ENCODE assay signal across 16 mouse cellular contexts in genomic region chr1:91485422-91485821, GRCm38 (mm10). TPM values are rescaled to one million over a fixed set of nuclear protein-coding genes. Genes with fewer than 3 reads are reported as not detected.
DNase-seq lines count a peak whose midpoint lies in the region; TF ChIP-seq lines count a peak whose summit lies in the region.
"Had no signal": no experiment of that assay in that cellular context is flagged by ENCODE, and none has a peak within 500 bp of the region (broad histone marks: within the 10 kb centered on the region; RNA-seq: fewer than 3 reads in every experiment).

No protein-coding gene starts in this region.

- H3K4me2 ChIP-seq in myocyte (ENCODE audit: low read depth): no peak overlapping the region

- DNase-seq in cerebellum, postnatal 25 days: no peak
- DNase-seq: adrenal gland, adult 2 months; adrenal gland, adult 8-10 months; adrenal gland, postnatal 10 days; adrenal gland, postnatal 14 days; adrenal gland, postnatal 25 days; adrenal gland, postnatal 36 days; B cell, adult 2 months; cerebellum, adult 11 months; cerebellum, adult 11-12 months; cerebellum, adult 18-20 months; cerebellum, adult 2 months had no signal

- H3K79me2 ChIP-seq in myocyte (ENCODE audit: control insufficient read depth, insufficient read depth): no peaks in the 10 kb centered on the region

- no peaks in the 10 kb centered on the region for H3K36me3 ChIP-seq in myocyte (ENCODE audit: control insufficient read depth, insufficient read depth)
- H3K36me3 ChIP-seq: G1E had no signal

- no peak overlapping the region for H3ac ChIP-seq in myocyte (ENCODE audit: control insufficient read depth, insufficient read length)

- no peak overlapping the region for H3K4me3 ChIP-seq in myocyte

- H3K27me3 ChIP-seq in myocyte (ENCODE audit: control insufficient read depth, insufficient read depth, insufficient read length): no peaks in the 10 kb centered on the region
- H3K27me3 ChIP-seq: CH12.LX, Patski had no signal

- no peak for TF ChIP-seq POLR2A in myocyte (IDR thresholded peaks at IDR 0.05; ENCODE audit: insufficient read length, low read depth)

TF ChIP-seq in myocyte, 11 proteins besides CTCF, POLR2A, EP300 and RAD21:
- no peak for TF ChIP-seq MAX (IDR thresholded peaks at IDR 0.05; ENCODE audit: low read depth)
- TF ChIP-seq MYOD1 (IDR thresholded peaks at IDR 0.05; ENCODE audit: control insufficient read depth in 1 of 3, insufficient read length in 2 of 3, low read depth in 2 of 3): peak in 2 of 3 experiments; percentile 59 to 67
- peak in 1 of 3 experiments; percentile 8 for TF ChIP-seq MYOG (IDR thresholded peaks at IDR 0.05; ENCODE audit: control insufficient read depth in 1 of 3, insufficient read depth in 1 of 3, insufficient read length in 2 of 3, low read depth in 2 of 3)
- no peak for TF ChIP-seq TCF12 (IDR thresholded peaks at IDR 0.05; ENCODE audit: insufficient read depth, poor library complexity, severe bottlenecking)
- no peak for TF ChIP-seq TCF3 (IDR thresholded peaks at IDR 0.05; ENCODE audit: insufficient read length, low read depth)
TF ChIP-seq in myocyte: peak in this region for 2.

RNA-seq across cellular contexts. Expression of gene Traf3ip1, which starts 9.0 kb away (rescaled TPM):
- polyA plus RNA-seq in myocyte (2012; fragmentation: generic; extraction: Trizol): 4.5 TPM

RNA-seq across cellular contexts. Expression of gene Per2, which starts 26.3 kb away (rescaled TPM):
- polyA plus RNA-seq in myocyte (2012; fragmentation: generic; extraction: Trizol): 1.8 TPM

RNA-seq across cellular contexts. Expression of gene Asb1, which starts 54.9 kb away (rescaled TPM):
- polyA plus RNA-seq in myocyte (2012; fragmentation: generic; extraction: Trizol): 14.9 TPM
